Mouse (Mus musculus) kidney, adult 10 weeks (tissue): ENCODE measurements around the gene Atic. TPM values are rescaled to one million over a fixed set of nuclear protein-coding genes. Genes with fewer than 3 reads are reported as not detected.

Source experiments
- polyA plus RNA-seq: library from polyadenylated mRNA; stranded (reverse); fragments of 350-450 nt; fragmentation: Illumina TruSeq; extraction: RNeasy Lipid Tissue Mini Kit (QIAGEN cat#74804); gene quantifications from one replicate; pipeline ENCODE4 v1.2.3, GENCODE M21; 2014; ENCODE audit warnings: low read depth, low replicate concordance

The Atic gene
- polyA plus RNA-seq: 41.8 TPM

GRCm38 (mm10) chr1:71556688-71557612, at the start of gene Atic:
Gene Atic, plus strand, starts transcription at chr1:71557150.

Other genes with a start within 250 kb of the Atic start
- gene Abca12, start 142.2 kb upstream of the Atic start, polyA plus RNA-seq: not detected
- 9.8 TPM for gene Fn1, start 96.0 kb downstream of the Atic start, polyA plus RNA-seq